Mouse (Mus musculus) liver, embryonic 16.5 days (tissue): ENCODE data around the gene Pvr. TPM values are rescaled to one million over a fixed set of nuclear protein-coding genes. Genes with fewer than 3 reads are reported as not detected.

Experiments used
- ATAC-seq: fragments of 200-750 bp; cut with Nextera tagmentation; 2 replicates; pipeline ENCODE4 v1.8.0; 2017; ENCODE audit warnings: low read depth, mild to moderate bottlenecking, moderate number of reproducible peaks, moderate library complexity
- H3K27ac ChIP-seq: fragments of 300-500 bp; sonication (generic); 2 replicates; pipeline ENCODE4 v1.5.1; 2014; ENCODE audit warnings: mild to moderate bottlenecking, low read length
- H3K27me3 ChIP-seq: fragments of 300-500 bp; sonication (generic); 2 replicates; pipeline ENCODE4 v1.6.1; 2014; ENCODE audit warnings: low read depth, low read length, mixed read lengths; ENCODE audit not compliant: control insufficient read depth, insufficient read depth
- H3K36me3 ChIP-seq: fragments of 300-500 bp; sonication (generic); 2 replicates; pipeline ENCODE4 v1.6.1; 2014; ENCODE audit warnings: mild to moderate bottlenecking; ENCODE audit not compliant: control insufficient read depth, insufficient read depth
- H3K4me1 ChIP-seq: fragments of 300-500 bp; sonication (generic); 2 replicates; pipeline ENCODE4 v1.6.1; 2014; ENCODE audit warnings: low read depth, low read length, mixed read lengths; ENCODE audit not compliant: control insufficient read depth
- H3K4me2 ChIP-seq: fragments of 300-500 bp; sonication (generic); 2 replicates; pipeline ENCODE4 v1.6.1; 2014; ENCODE audit warnings: low read depth, low read length, mixed read lengths
- H3K4me3 ChIP-seq: fragments of 300-500 bp; sonication (generic); 2 replicates; pipeline ENCODE4 v1.5.1; 2014; ENCODE audit warnings: low read depth, mild to moderate bottlenecking, low read length
- H3K9ac ChIP-seq: fragments of 300-500 bp; sonication (generic); 2 replicates; pipeline ENCODE4 v1.6.1; 2014; ENCODE audit warnings: low read depth, low read length
- H3K9me3 ChIP-seq: fragments of 300-500 bp; sonication (generic); replicated peaks from 2 replicates; pipeline ENCODE4 v1.6.1; 2016; ENCODE audit warnings: low read length; ENCODE audit not compliant: control insufficient read depth
- WGBS: fragments of 180-500 bp; shearing (Covaris S2); extraction: QIAGEN DNeasy Blood & Tissue Kit; methylation state at CpG from one replicate; pipeline ENCODE4 v1.1.7; 2014; ENCODE audit not compliant: insufficient replicate concordance; 5-methylcytosine and 5-hydroxymethylcytosine counted together
- polyA plus RNA-seq: library from polyadenylated mRNA; unstranded; fragments of >200 nt; fragmentation: Nextera tagmentation; extraction: Ambion mirVana; gene quantifications from 2 replicates; pipeline ENCODE4 v1.2.1, GENCODE M21; 2015

The Pvr gene
- polyA plus RNA-seq, 1 experiment from 2014 or later, result 3.6 TPM

GRCm38 (mm10) chr7:19887849-19888248 is 33.1 kb downstream of the Pvr start, which contains the start of gene Ceacam19:
TSS of gene Ceacam19 (minus strand) at chr7:19887965.
- no peak for ATAC-seq
- no peaks in the 10 kb centered on the region for H3K9me3 ChIP-seq
- no peak within 1 kb of the TSS for H3K4me3 ChIP-seq
- no peaks in the 10 kb centered on the region for H3K4me1 ChIP-seq
- H3K36me3 ChIP-seq, result no peaks in the 10 kb centered on the region
- no peak within 1 kb of the TSS for H3K9ac ChIP-seq
- no peak within 1 kb of the TSS for H3K27ac ChIP-seq
- no peak within 1 kb of the TSS for H3K4me2 ChIP-seq
- 40% methylated on average over 7 of the region's 7 CpGs for WGBS
- H3K27me3 ChIP-seq, result no peaks in the 10 kb centered on the region

DNA sequence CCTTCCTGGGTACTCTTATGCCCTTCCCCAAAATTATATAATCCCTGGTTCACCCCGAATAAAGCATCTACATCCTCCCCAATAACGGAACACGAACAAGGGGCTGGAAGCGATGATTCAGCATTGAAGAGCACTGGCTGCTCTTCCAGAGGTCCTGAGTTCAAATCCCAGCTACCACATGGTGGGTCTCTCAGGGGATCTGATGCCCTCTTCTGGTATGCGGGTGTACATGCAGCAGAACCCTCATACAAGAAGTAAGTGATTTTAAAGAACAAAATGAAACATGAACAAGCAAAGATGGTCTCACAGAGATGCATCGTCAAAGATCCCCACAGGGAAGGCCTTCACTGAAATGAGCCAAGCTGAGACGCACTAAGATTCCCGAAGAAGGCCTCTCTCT is 40.2 kb downstream of the Pvr start:
- Histone ChIP-seq H3K27me3 (no peaks in the 10 kb centered on the region), H3K9ac (no peak overlapping the region), H3K4me2 (no peak overlapping the region), H3K9me3 (no peaks in the 10 kb centered on the region), H3K36me3 (no peaks in the 10 kb centered on the region), H3K4me3 (no peak overlapping the region), H3K27ac (no peak overlapping the region), H3K4me1 (peaks cover 5% of the 10 kb centered on the region; the same call in 1 of the 2 replicates)
- 74% methylated on average over 8 of the region's 8 CpGs for WGBS
- no peak for ATAC-seq

GRCm38 (mm10) chr7:19876781-19877425 is 44.1 kb downstream of the Pvr start:
- Histone ChIP-seq H3K4me3 (no peak overlapping the region), H3K27me3 (no peaks in the 10 kb centered on the region), H3K27ac (no peak overlapping the region), H3K9me3 (no peaks in the 10 kb centered on the region), H3K4me2 (no peak overlapping the region), H3K4me1 (peaks cover 6% of the 10 kb centered on the region; the same call in 1 of the 2 replicates), H3K9ac (no peak overlapping the region), H3K36me3 (no peaks in the 10 kb centered on the region)
- 19% methylated on average over 14 of the region's 14 CpGs for WGBS
- 0 out of 2 replicates have a peak, but pooled peaks have one; percentile 31 for ATAC-seq

DNA sequence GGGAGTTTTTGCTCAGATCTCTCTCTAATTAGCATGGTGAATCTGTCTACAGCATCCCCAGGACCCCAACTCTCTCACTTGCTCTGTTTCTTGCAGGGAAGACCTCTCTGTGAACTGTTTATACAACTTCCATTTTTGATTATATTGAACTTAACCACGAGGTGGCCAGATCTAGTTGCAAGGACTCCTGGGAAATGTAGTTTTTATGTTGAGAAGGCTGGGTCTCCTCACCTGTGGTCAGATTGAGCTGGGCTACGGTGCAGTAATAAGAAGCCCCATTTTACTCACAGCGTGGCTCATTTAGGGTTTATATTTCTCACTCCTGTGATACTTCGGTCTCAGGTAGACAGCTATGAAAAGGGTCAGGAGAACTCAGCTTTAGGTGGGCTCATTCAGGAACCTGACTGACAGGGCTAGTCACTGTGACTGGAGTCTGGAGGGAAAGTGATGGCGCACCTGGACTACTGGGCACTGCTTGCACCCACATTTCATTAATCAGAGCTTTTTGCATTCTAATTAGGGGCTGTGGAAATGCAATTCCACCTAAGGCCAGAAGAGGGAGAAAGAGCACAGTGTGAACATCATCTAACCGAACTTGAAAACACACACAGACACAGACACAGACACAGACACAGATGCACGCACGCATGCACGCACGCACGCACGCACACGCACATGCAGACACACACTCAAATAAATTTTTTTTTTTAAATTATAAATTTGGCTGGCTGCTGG is 44.8 kb downstream of the Pvr start:
- ATAC-seq, result peak; percentile 25; the same call in 1 of the 2 replicates

GRCm38 (mm10) chr7:19871943-19872601 is 48.9 kb downstream of the Pvr start:
- WGBS, result 18% methylated on average over 5 of the region's 5 CpGs
- Histone ChIP-seq H3K4me2 (no peak overlapping the region), H3K9me3 (no peaks in the 10 kb centered on the region), H3K9ac (no peak overlapping the region), H3K4me1 (peaks cover 11% of the 10 kb centered on the region), H3K4me3 (no peak overlapping the region), H3K27me3 (no peaks in the 10 kb centered on the region), H3K27ac (no peak overlapping the region), H3K36me3 (no peaks in the 10 kb centered on the region)
- no peak for ATAC-seq

More for the DNA sequence above, 44.8 kb downstream of the Pvr start:
- Histone ChIP-seq H3K27ac (no peak overlapping the region), H3K9ac (no peak overlapping the region), H3K4me1 (peaks cover 9% of the 10 kb centered on the region), H3K4me2 (no peak overlapping the region), H3K36me3 (no peaks in the 10 kb centered on the region), H3K9me3 (no peaks in the 10 kb centered on the region), H3K4me3 (no peak overlapping the region), H3K27me3 (no peaks in the 10 kb centered on the region)
- WGBS, result 23% methylated on average over 13 of the region's 13 CpGs

DNA sequence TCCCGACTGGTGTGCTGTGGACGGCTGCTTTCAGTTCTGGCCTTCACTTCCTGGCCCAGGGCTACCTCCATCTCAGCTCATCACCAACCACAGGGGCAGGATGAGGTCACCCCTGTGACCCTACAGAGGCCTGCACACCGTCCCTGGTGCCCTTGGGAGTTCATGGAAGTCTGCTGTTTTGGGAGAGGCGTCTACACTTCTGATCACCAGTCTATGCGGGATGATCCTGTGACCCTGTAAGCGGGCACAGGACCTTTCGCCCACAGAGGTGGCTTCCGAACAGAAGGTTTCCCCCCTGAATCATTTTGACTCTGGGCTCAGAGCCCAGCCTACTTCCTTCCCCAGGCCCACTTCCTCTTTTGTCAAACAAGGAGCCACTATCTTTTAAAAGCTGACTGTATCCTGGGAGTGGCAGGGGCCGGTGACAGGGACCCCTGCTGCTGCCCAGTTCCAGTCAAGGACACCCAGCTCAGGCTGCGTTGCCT is 49.8 kb downstream of the Pvr start:
- H3K36me3 ChIP-seq, result no peaks in the 10 kb centered on the region
- H3K27me3 ChIP-seq, result no peaks in the 10 kb centered on the region
- H3K4me2 ChIP-seq, result peak overlapping the region; percentile 6; the same call in 1 of the 2 replicates
- H3K4me3 ChIP-seq, result no peak overlapping the region
- peak; percentile 37; the same call in 1 of the 2 replicates for ATAC-seq
- 12% methylated on average over 10 of the region's 10 CpGs for WGBS
- no peaks in the 10 kb centered on the region for H3K9me3 ChIP-seq
- peak overlapping the region; percentile 10; the same call in 1 of the 2 replicates for H3K27ac ChIP-seq
- H3K4me1 ChIP-seq, result peaks cover 10% of the 10 kb centered on the region
- no peak overlapping the region for H3K9ac ChIP-seq

DNA sequence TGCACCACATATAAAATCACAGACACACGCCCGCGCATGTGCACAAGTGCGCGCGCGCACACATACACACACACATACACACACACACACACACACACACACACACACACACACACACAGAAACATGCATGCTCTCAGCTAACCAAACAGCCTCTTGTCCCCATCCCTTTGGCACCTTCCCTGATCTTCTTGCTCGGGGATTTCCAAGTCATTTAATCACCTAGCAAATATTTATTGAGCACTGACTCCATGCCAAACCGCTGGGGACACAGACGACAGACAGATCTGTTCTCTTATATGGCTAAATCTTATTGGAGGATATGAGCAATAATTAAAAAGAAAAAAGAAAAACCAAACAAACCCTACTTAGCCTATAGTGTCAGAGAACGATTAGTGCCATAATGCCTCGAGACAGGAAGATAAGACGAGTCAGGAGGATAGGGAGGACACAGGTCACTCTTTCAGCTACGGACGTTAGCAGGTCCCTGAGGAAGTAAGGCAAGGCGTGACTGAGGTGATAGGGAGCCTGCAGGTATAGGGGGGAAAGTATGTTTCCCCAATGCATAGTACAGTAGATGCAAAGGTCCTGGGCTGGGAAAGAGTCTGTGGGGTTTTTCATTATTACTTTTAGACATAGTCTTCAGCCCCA is 53.1 kb downstream of the Pvr start:
- Histone ChIP-seq H3K4me2 (no peak overlapping the region), H3K27ac (no peak overlapping the region), H3K9me3 (no peaks in the 10 kb centered on the region), H3K4me1 (peaks cover 9% of the 10 kb centered on the region), H3K36me3 (no peaks in the 10 kb centered on the region), H3K9ac (no peak overlapping the region), H3K27me3 (no peaks in the 10 kb centered on the region), H3K4me3 (no peak overlapping the region)
- no peak for ATAC-seq
- 68% methylated on average over 16 of the region's 16 CpGs for WGBS

DNA sequence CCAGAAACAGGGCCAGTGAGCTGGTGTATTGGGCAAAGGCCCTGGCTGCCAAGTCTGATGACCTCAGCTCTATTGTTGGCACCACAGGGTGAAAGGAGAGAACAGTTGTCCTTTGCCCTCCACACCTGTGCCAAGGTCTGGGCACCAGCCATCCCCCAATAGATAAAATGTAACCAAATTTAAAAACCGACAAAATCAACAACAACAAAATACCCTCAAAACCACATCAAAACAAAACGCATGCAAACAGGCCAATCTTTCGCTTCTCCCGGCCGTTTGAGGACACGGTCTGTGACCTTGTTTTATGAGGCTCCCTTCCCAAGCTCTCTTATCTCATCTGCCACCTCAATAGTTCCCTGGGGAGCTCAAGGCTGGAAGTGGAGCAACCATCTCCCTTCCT is 54.5 kb downstream of the Pvr start:
- Histone ChIP-seq H3K4me1 (peaks cover 6% of the 10 kb centered on the region), H3K36me3 (no peaks in the 10 kb centered on the region), H3K9me3 (no peaks in the 10 kb centered on the region), H3K27ac (no peak overlapping the region; the same call in 1 of the 2 replicates), H3K4me3 (no peak overlapping the region), H3K4me2 (no peak overlapping the region), H3K9ac (no peak overlapping the region), H3K27me3 (no peaks in the 10 kb centered on the region)
- 69% methylated on average over 6 of the region's 6 CpGs for WGBS
- ATAC-seq, result no peak
